Mouse (Mus musculus) stomach, embryonic 14.5 days (tissue): ENCODE measurements around the gene Alyref. TPM values are rescaled to one million over a fixed set of nuclear protein-coding genes. Genes with fewer than 3 reads are reported as not detected.

Source experiments
- ATAC-seq: fragments of 200-750 bp; cut with Nextera tagmentation; 2 replicates; pipeline ENCODE4 v1.8.0; 2017; ENCODE audit warnings: low read depth, moderate TSS enrichment; ENCODE audit not compliant: insufficient number of reproducible peaks, insufficient read depth, low FRiP score
- H3K27ac ChIP-seq: fragments of 300-500 bp; sonication (generic); 2 replicates; pipeline ENCODE4 v1.5.1; 2014; ENCODE audit warnings: mild to moderate bottlenecking, low read length, moderate library complexity, mixed read lengths
- H3K27me3 ChIP-seq: fragments of 300-500 bp; sonication (generic); 2 replicates; pipeline ENCODE4 v1.6.1; 2014; ENCODE audit warnings: low read length, control low read depth, mixed read lengths; ENCODE audit not compliant: control insufficient read depth, insufficient read depth
- H3K36me3 ChIP-seq: fragments of 300-500 bp; sonication (generic); 2 replicates; pipeline ENCODE4 v1.6.1; 2014; ENCODE audit warnings: mild to moderate bottlenecking, control low read depth, low read length, moderate library complexity, mixed read lengths; ENCODE audit not compliant: control insufficient read depth, insufficient read depth
- H3K4me1 ChIP-seq: fragments of 300-500 bp; sonication (generic); 2 replicates; pipeline ENCODE4 v1.6.1; 2014; ENCODE audit warnings: low read length, control low read depth, mixed read lengths; ENCODE audit not compliant: control insufficient read depth, insufficient read depth
- H3K4me2 ChIP-seq: fragments of 300-500 bp; sonication (generic); replicated peaks from 2 replicates; pipeline ENCODE4 v1.6.1; 2014; ENCODE audit warnings: low read depth, low read length, control low read depth
- H3K4me3 ChIP-seq: fragments of 300-500 bp; sonication (generic); 2 replicates; pipeline ENCODE4 v1.5.1; 2014; ENCODE audit warnings: low read depth, low read length, control low read depth
- H3K9ac ChIP-seq: fragments of 300-500 bp; sonication (generic); replicated peaks from 2 replicates; pipeline ENCODE4 v1.6.1; 2014; ENCODE audit warnings: low read depth, mild to moderate bottlenecking, control low read depth, low read length, moderate library complexity, mixed read lengths
- H3K9me3 ChIP-seq: fragments of 300-500 bp; sonication (generic); 2 replicates; pipeline ENCODE4 v1.6.1; 2016; ENCODE audit warnings: low read depth, low read length, control low read depth; ENCODE audit not compliant: control insufficient read depth
- WGBS: fragments of 180-500 bp; shearing (Covaris S2); extraction: QIAGEN DNeasy Blood & Tissue Kit; methylation state at CpG from one replicate; pipeline ENCODE4 v1.1.7; 2014; 5-methylcytosine and 5-hydroxymethylcytosine counted together
- polyA plus RNA-seq: library from polyadenylated mRNA; unstranded; fragments of >200 nt; fragmentation: Nextera tagmentation; extraction: Ambion mirVana; gene quantifications from 2 replicates; pipeline ENCODE4 v1.2.1, GENCODE M21; 2014

The Alyref gene
- polyA plus RNA-seq, 1 experiment from 2014 or later: 314 TPM

DNA sequence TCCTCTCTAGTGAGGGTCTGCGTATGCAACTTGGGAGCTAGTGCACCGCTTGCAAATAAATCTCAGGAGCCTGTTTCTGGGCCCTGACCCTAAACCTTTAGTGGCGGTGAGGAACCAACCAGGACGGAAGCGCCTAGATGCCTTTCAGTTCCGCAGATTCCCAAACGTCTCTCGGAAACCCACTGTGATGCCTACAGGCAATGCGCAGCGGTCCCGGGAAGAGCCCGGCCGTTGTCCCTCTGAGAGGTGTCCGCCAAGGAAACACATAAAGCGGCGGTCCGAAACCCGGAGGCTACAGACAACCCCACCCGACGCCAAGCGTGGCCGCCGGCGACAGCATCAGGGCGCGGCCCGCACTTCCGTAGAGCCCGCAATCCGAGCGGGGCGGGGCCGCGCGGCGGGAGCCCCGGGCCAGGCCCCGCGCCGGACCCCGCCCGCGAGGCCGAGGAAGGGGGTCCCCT, 17.3 kb downstream of the Alyref start:
- Histone ChIP-seq H3K4me1 (peaks cover 18% of the 10 kb centered on the region), H3K4me2 (peak overlapping the region; percentile 95), H3K27ac (peak overlapping the region; percentile 94), H3K4me3 (peak overlapping the region; percentile 91), H3K9ac (peak overlapping the region; percentile 96), H3K9me3 (0 out of 2 replicates have a peak, but pooled peaks cover 3% of the 10 kb centered on the region), H3K36me3 (peaks cover 40% of the 10 kb centered on the region), H3K27me3 (no peaks in the 10 kb centered on the region)
- ATAC-seq: peak; percentile 50; the same call in 1 of the 2 replicates
- 0% methylated on average over 41 of the region's 44 CpGs for WGBS

DNA sequence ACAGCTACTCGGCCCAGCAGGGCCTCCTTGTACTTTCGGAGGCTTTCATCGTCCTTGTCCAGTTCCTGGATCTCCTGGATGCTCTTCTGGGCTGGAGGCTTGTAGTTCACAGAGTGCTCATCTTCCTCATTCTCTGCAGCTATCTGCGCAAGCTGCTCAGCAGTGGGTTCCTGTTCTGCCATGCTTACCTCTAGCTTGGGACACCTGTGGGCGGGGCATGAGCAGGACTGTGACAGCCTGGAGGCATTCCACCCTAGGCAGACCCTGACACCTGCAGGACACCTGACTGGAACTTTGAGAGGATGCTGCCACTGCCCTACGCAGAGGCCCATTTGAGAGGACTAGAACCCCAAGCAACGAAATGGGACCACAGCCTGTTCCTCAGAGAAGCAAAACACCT, 18.0 kb downstream of the Alyref start:
- Histone ChIP-seq H3K4me2 (peak overlapping the region; percentile 95), H3K4me3 (peak overlapping the region; percentile 91), H3K9ac (peak overlapping the region; percentile 96), H3K36me3 (peaks cover 33% of the 10 kb centered on the region), H3K27me3 (no peaks in the 10 kb centered on the region), H3K27ac (peak overlapping the region; percentile 94; the same call in 1 of the 2 replicates), H3K4me1 (peaks cover 18% of the 10 kb centered on the region), H3K9me3 (0 out of 2 replicates have a peak, but pooled peaks cover 3% of the 10 kb centered on the region)
- WGBS: 48% methylated on average over 7 of the region's 7 CpGs
- ATAC-seq: no peak

- 51% methylated on average over 15 of the region's 15 CpGs for WGBS
- ATAC-seq: no peak
- H3K9ac ChIP-seq: peak overlapping the region; percentile 2; the same call in 1 of the 2 replicates
Observed at GRCm38 (mm10) chr11:120579316-120580107, 18.7 kb downstream of the Alyref start.

DNA sequence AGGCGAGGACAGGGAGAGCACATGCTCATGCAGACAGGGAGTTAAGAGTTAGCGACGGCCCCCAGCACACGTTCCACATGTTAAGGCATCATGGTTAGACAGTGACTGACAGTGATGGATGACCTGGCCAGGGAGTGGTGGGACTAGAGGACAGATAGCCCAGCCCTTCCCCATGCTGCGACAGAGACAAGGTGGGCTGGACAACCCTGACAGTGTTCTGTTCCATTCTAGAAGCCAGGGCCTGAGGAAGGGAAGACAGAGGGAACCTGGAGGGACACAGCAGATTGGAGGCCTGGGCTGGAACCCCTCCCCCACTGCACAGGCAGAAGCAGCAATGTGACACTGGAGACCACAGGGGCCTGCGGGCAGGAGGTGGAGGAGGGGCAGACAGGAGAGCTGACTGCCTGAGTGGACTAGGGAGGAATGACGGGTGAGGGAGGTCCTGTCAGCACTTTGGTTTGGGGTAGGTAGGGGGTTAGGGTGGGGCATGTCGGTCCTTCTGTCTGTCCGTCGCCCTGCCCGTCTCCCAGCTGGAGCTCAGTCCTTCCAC, 19.4 kb downstream of the Alyref start:
- H3K9me3 ChIP-seq: 0 out of 2 replicates have a peak, but pooled peaks cover under 1% of the 10 kb centered on the region
- no peak overlapping the region for H3K4me2 ChIP-seq
- no peaks in the 10 kb centered on the region for H3K27me3 ChIP-seq
- H3K9ac ChIP-seq: no peak overlapping the region
- WGBS: 74% methylated on average over 11 of the region's 11 CpGs
- peaks cover 29% of the 10 kb centered on the region for H3K36me3 ChIP-seq
- peaks cover 22% of the 10 kb centered on the region for H3K4me1 ChIP-seq
- no peak overlapping the region for H3K4me3 ChIP-seq
- ATAC-seq: no peak
- no peak overlapping the region for H3K27ac ChIP-seq

More at GRCm38 (mm10) chr11:120579316-120580107, 18.7 kb downstream of the Alyref start:
- H3K27me3 ChIP-seq: no peaks in the 10 kb centered on the region
- H3K4me3 ChIP-seq: peak overlapping the region; percentile 91
- peaks cover 29% of the 10 kb centered on the region for H3K36me3 ChIP-seq
- 0 out of 2 replicates have a peak, but pooled peaks cover 3% of the 10 kb centered on the region for H3K9me3 ChIP-seq
- H3K4me2 ChIP-seq: peak overlapping the region; percentile 95
- peak overlapping the region; percentile 94; the same call in 1 of the 2 replicates for H3K27ac ChIP-seq
- peaks cover 18% of the 10 kb centered on the region for H3K4me1 ChIP-seq

- Histone ChIP-seq H3K9ac (no peak overlapping the region), H3K27ac (no peak overlapping the region), H3K4me1 (peaks cover 22% of the 10 kb centered on the region), H3K4me2 (no peak overlapping the region), H3K9me3 (no peaks in the 10 kb centered on the region), H3K36me3 (peaks cover 29% of the 10 kb centered on the region), H3K27me3 (no peaks in the 10 kb centered on the region), H3K4me3 (no peak overlapping the region)
- ATAC-seq: no peak
- WGBS: 77% methylated on average over 10 of the region's 10 CpGs
Observed at GRCm38 (mm10) chr11:120578024-120578693, 20.0 kb downstream of the Alyref start.

DNA sequence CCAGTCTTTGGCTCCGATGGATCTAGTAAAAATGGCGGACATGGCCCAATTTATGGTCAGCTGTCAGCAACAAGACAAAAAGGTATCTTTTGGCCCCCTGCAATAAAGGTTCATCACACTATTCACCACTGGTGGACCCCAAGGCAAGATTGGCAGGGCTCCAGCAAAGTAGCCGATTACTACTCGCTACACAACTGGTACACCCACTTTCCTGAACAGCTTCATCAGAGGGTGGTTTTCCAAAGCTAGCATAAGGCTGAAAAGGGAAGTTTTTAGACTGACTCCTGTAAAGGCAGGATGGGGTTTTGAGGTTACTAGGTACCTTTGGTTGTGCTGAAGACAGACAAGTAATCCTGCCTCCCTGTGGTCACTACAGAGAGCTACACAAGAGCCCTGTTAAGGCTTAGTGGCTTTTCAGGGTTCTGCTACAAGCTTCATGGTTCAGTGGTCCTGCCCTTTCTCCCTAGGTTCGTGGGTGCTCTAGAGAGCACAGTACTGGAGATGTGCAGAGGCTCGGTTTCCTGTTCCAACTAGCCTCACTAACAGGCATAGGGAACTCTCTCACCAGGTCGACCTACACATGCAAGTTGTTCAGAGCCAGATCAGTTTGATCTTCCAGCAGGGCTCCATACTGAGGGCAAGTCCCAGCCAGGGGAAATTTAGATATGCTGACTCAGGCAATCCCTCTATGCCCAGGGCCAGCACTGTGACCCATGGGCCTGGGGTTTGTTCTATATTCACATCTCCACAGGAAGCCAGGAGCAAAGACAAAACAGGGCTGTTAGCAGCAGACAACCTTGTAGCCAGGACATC, 20.7 kb downstream of the Alyref start:
- Histone ChIP-seq H3K27me3 (no peaks in the 10 kb centered on the region), H3K27ac (no peak overlapping the region), H3K9ac (no peak overlapping the region), H3K4me3 (no peak overlapping the region), H3K9me3 (no peaks in the 10 kb centered on the region), H3K4me1 (peaks cover 22% of the 10 kb centered on the region), H3K36me3 (peaks cover 29% of the 10 kb centered on the region), H3K4me2 (no peak overlapping the region)
- WGBS: 87% methylated on average over 7 of the region's 7 CpGs
- no peak for ATAC-seq

DNA sequence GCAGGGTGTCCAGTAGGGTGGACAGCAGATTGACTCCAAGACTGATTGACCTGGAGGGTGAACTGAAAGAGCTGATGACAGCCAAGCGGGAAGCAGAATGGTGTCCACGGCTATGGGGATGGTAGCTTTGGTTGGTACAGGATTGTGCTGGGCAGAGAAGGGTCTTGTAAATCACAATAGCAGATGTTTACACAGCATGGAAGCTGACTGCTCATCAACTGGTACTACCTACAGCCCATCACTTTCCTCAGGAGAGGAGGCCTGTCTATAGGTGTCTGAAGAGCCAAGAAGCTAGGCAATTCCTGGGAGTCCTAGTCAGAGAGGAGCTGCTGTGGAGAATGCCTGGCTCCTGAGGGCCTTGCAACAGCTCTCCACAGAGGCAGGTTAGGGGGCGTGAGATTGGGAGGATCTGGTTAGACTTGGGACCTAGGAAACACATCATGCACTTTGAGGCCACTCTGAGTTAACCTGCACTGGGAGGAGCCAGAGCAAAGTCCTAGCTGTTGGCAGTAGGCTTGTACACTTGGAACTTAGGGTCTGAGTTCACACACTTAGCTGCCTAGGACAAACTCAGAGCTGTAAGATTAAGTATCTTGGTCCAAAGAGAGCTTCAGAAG, 21.7 kb downstream of the Alyref start:
- ATAC-seq: no peak
- no peak overlapping the region for H3K27ac ChIP-seq
- H3K36me3 ChIP-seq: peaks cover 31% of the 10 kb centered on the region
- H3K4me3 ChIP-seq: no peak overlapping the region
- no peaks in the 10 kb centered on the region for H3K9me3 ChIP-seq
- H3K4me2 ChIP-seq: no peak overlapping the region
- no peak overlapping the region for H3K9ac ChIP-seq
- H3K4me1 ChIP-seq: peaks cover 23% of the 10 kb centered on the region
- no peaks in the 10 kb centered on the region for H3K27me3 ChIP-seq
- WGBS: 73% methylated on average over 3 of the region's 3 CpGs
